Mouse (Mus musculus) limb, embryonic 14.5 days (tissue): Measurements from ENCODE around the gene Gm21149. TPM values are rescaled to one million over a fixed set of nuclear protein-coding genes. Genes with fewer than 3 reads are reported as not detected.
A peak's percentile ranks its signal among the peaks of the same experiment; 100 is the strongest.
"Not testable (repeated sequence)": the region's sequence is repeated elsewhere in the genome, so short reads cannot be mapped to it uniquely, and the experiment has no call there.

ENCODE experiments used
- ATAC-seq: fragments of 200-750 bp; cut with Nextera tagmentation; 2 replicates; pipeline ENCODE4 v1.8.0; 2017; ENCODE audit warnings: low read depth, moderate number of reproducible peaks, moderate TSS enrichment; ENCODE audit not compliant: low FRiP score
- DNase-seq: peaks from one replicate; pipeline ENCODE4 v3.0.0-alpha.2; 2015; ENCODE audit warnings: low spot score
- H3K27ac ChIP-seq: fragments of 300-500 bp; sonication (generic); replicated peaks from 2 replicates; pipeline ENCODE4 v1.5.1; 2014; ENCODE audit warnings: low read depth, mild to moderate bottlenecking, low read length, moderate library complexity, mixed read lengths
- H3K27me3 ChIP-seq: fragments of 300-500 bp; sonication (generic); 2 replicates; pipeline ENCODE4 v1.6.1; 2014; ENCODE audit warnings: low read length, mixed read lengths; ENCODE audit not compliant: control insufficient read depth, insufficient read depth
- H3K36me3 ChIP-seq: fragments of 300-500 bp; sonication (generic); 2 replicates; pipeline ENCODE4 v1.6.1; 2014; ENCODE audit warnings: mild to moderate bottlenecking, low read length, moderate library complexity, mixed read lengths; ENCODE audit not compliant: control insufficient read depth, insufficient read depth
- H3K4me1 ChIP-seq: fragments of 300-500 bp; sonication (generic); 2 replicates; pipeline ENCODE4 v1.6.1; 2014; ENCODE audit warnings: antibody characterized with exemption, low read length, mixed read lengths; ENCODE audit not compliant: control insufficient read depth, insufficient read depth
- H3K4me2 ChIP-seq: fragments of 300-500 bp; sonication (generic); replicated peaks from 2 replicates; pipeline ENCODE4 v1.6.1; 2014; ENCODE audit warnings: low read depth, mild to moderate bottlenecking, low read length, moderate library complexity; ENCODE audit not compliant: severe bottlenecking
- H3K4me3 ChIP-seq: fragments of 300-500 bp; sonication (generic); replicated peaks from 2 replicates; pipeline ENCODE4 v1.5.1; 2014; ENCODE audit warnings: low read length
- H3K9ac ChIP-seq: fragments of 300-500 bp; sonication (generic); 2 replicates; pipeline ENCODE4 v1.6.1; 2014; ENCODE audit warnings: mild to moderate bottlenecking, low read depth, low read length, moderate library complexity; ENCODE audit not compliant: severe bottlenecking
- H3K9me3 ChIP-seq: fragments of 300-500 bp; sonication (generic); 2 replicates; pipeline ENCODE4 v1.6.1; 2016; ENCODE audit warnings: low read length; ENCODE audit not compliant: control insufficient read depth
- POLR2A ChIP-seq: fragments of 200-500 bp; IDR thresholded peaks from 2 replicates; pipeline ENCODE4 v1.8.0; 2012; ENCODE audit warnings: inconsistent platforms, mild to moderate bottlenecking, moderate library complexity, borderline replicate concordance; ENCODE audit not compliant: insufficient read depth, insufficient read length; ENCODE audit errors: extremely low read depth
- WGBS: fragments of 180-500 bp; shearing (Covaris S2); extraction: QIAGEN DNeasy Blood & Tissue Kit; methylation state at CpG from one replicate; pipeline ENCODE4 v1.1.7; 2014; 5-methylcytosine and 5-hydroxymethylcytosine counted together
- polyA plus RNA-seq, 2 experiments: library from polyadenylated mRNA; depleted of rRNA in 1 of 2; stranded (reverse) in 1 of 2; unstranded in 1 of 2; fragments of >200 nt; fragmentation: Nextera tagmentation in 1 of 2; extraction: Ambion mirVana in 1 of 2; gene quantifications; 2 replicates each; pipeline versions ENCODE4 v1.2.1 to v1.2.3; 2012 to 2014

Gene Gm21149
- polyA plus RNA-seq, 2 experiments, result not detected

GRCm38 (mm10) chr5:15488743-15489142 lies 12.4 kb upstream of the Gm21149 start:
- Histone ChIP-seq H3K9ac (no peak overlapping the region), H3K27ac (no peak overlapping the region), H3K27me3 (no peaks in the 10 kb centered on the region), H3K4me2 (no peak overlapping the region), H3K4me3 (no peak overlapping the region), H3K4me1 (no peaks in the 10 kb centered on the region), H3K9me3 (no peaks in the 10 kb centered on the region), H3K36me3 (no peaks in the 10 kb centered on the region)
- TF ChIP-seq POLR2A, result no peak
- 80% methylated on average over 5 of the region's 5 CpGs for WGBS
- peak; percentile 65; the same call in 1 of the 2 replicates for ATAC-seq
- DNase-seq, result peak; percentile 1

DNA sequence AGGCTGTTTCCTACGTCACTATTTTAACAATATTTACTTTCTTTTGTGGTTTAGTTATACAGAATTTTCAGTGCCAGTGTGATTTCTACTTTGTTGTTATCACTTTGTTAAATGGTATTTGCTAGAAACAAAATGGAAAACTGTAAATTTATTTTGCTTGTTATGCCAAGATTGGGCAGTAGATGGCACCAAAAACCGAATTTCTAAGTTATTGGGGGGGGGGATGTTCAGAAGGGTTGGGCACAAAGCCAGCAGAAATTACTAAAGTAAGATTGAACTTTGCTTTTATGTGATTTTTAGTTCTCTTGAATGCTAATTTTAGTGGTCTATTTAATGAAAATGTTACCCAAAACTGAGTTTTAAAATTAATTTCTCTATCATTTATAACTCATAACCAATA lies 8.3 kb upstream of the Gm21149 start:
- not testable (repeated sequence) for H3K27ac ChIP-seq, H3K27me3 ChIP-seq, H3K9ac ChIP-seq, H3K9me3 ChIP-seq, H3K4me2 ChIP-seq, H3K36me3 ChIP-seq, ATAC-seq, H3K4me3 ChIP-seq, H3K4me1 ChIP-seq
- 24% methylated on average over 2 of the region's 2 CpGs for WGBS
- DNase-seq, result peak; percentile 3

DNA sequence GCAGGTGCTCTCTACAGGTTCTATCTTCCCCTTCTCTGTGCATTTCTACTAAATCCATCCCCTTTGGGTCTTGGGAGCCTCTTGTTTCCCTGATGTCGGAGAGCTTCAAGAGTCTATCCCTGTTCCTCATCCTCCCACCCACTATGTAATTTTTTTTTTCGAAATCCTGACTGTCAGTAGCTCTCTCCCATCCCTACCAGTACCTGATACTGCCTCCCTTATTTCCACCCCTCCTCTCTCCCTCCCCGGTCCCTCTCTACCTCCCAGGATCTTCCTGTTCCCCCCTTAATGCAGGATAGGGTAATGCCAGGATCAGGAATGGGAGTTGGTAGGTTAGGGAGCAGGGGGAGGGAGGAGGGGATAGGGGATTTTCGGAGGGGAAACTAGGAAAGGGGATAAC lies 7.3 kb upstream of the Gm21149 start:
- not testable (repeated sequence) for H3K9ac ChIP-seq, H3K4me2 ChIP-seq, DNase-seq, H3K4me1 ChIP-seq, H3K27me3 ChIP-seq, H3K36me3 ChIP-seq, H3K9me3 ChIP-seq, H3K4me3 ChIP-seq, H3K27ac ChIP-seq, ATAC-seq
- 58% methylated on average over 4 of the region's 4 CpGs for WGBS

GRCm38 (mm10) chr5:15482815-15483214 lies 6.5 kb upstream of the Gm21149 start:
- not testable (repeated sequence) for DNase-seq, H3K4me2 ChIP-seq, ATAC-seq, H3K4me1 ChIP-seq, H3K27me3 ChIP-seq, H3K36me3 ChIP-seq, H3K4me3 ChIP-seq, H3K27ac ChIP-seq, H3K9me3 ChIP-seq, H3K9ac ChIP-seq
- 62% methylated on average over 2 of the region's 2 CpGs for WGBS

GRCm38 (mm10) chr5:15470141-15470540 lies 6.2 kb downstream of the Gm21149 start:
- 63% methylated on average over 1 of the region's 1 CpGs for WGBS

GRCm38 (mm10) chr5:15467768-15468167 lies 8.6 kb downstream of the Gm21149 start:
- H3K36me3 ChIP-seq, H3K9me3 ChIP-seq, H3K9ac ChIP-seq, H3K4me3 ChIP-seq, H3K27me3 ChIP-seq, H3K4me1 ChIP-seq, H3K4me2 ChIP-seq, H3K27ac ChIP-seq, ATAC-seq: not testable (repeated sequence)
- peak; percentile 65 for DNase-seq
- 58% methylated on average over 6 of the region's 6 CpGs for WGBS

More at GRCm38 (mm10) chr5:15470141-15470540, 6.2 kb downstream of the Gm21149 start:
- H3K27ac ChIP-seq, ATAC-seq, H3K36me3 ChIP-seq, H3K4me2 ChIP-seq, H3K27me3 ChIP-seq, H3K4me1 ChIP-seq, H3K4me3 ChIP-seq, DNase-seq, H3K9me3 ChIP-seq, H3K9ac ChIP-seq: not testable (repeated sequence)

DNA sequence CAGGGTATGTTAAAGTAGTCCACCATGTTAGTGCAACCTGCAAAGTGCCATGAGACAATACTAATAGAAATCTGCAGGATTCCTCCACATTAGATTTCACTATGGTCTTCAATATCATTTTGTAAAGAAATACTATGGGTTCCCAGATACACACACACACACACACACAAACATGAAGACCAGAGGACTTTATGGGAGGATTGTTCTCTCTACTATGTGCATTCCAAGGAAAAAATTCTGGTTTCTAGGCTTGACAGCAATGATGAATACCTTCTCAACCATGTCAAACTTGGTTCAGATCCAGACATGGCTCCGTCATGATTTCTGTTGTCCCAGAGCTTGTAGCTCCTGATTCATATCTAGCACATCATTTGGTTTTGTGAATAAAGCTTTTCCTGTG lies 10.1 kb downstream of the Gm21149 start:
- H3K27me3 ChIP-seq, H3K9ac ChIP-seq, H3K4me2 ChIP-seq, H3K4me1 ChIP-seq, H3K9me3 ChIP-seq, H3K4me3 ChIP-seq, H3K27ac ChIP-seq, H3K36me3 ChIP-seq, ATAC-seq: not testable (repeated sequence)
- DNase-seq, result peak; percentile 2
- 61% methylated on average over 1 of the region's 1 CpGs for WGBS

- H3K27ac ChIP-seq, H3K4me3 ChIP-seq, H3K9me3 ChIP-seq, ATAC-seq, H3K27me3 ChIP-seq, DNase-seq, H3K36me3 ChIP-seq, H3K9ac ChIP-seq, H3K4me1 ChIP-seq, H3K4me2 ChIP-seq: not testable (repeated sequence)
- WGBS, result 25% methylated on average over 1 of the region's 2 CpGs
Observed at GRCm38 (mm10) chr5:15463561-15463960, 12.8 kb downstream of the Gm21149 start.

DNA sequence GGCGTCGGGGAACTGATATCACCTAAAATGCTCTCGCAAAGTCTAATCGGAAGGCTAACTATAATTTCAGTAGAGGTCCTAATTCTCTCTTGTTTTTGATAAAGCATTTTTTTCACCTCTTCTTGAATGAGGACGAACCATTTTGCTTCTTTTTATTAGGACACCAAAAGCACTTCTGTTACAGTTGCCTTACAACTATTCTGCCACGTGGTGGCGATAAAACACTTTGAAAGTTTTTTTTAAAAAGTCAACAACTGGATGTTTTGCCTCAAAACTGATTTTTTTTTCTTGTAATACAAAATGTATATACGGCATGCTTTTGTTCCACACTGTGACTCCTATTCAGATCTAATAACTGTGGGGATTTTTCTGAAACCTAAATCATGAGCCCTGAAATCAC lies 14.7 kb downstream of the Gm21149 start:
- H3K27me3 ChIP-seq, H3K36me3 ChIP-seq, ATAC-seq, H3K9ac ChIP-seq, H3K4me1 ChIP-seq, H3K4me2 ChIP-seq, H3K4me3 ChIP-seq, H3K27ac ChIP-seq: not testable (repeated sequence)
- 60% methylated on average over 8 of the region's 8 CpGs for WGBS
- peaks cover 11% of the 10 kb centered on the region for H3K9me3 ChIP-seq
- peak; percentile 29 for DNase-seq
